Mouse (Mus musculus) lung, embryonic 16.5 days (tissue): ENCODE results near the gene Rbm44. TPM values are rescaled to one million over a fixed set of nuclear protein-coding genes. Genes with fewer than 3 reads are reported as not detected.

Source experiments
- ATAC-seq: fragments of 200-750 bp; cut with Nextera tagmentation; 2 replicates; pipeline ENCODE4 v1.8.0; 2017; ENCODE audit warnings: low read depth, mild to moderate bottlenecking, moderate library complexity
- H3K27ac ChIP-seq: fragments of 300-500 bp; sonication (generic); 2 replicates; pipeline ENCODE4 v1.5.1; 2014; ENCODE audit warnings: mild to moderate bottlenecking, control low read depth, low read length
- H3K27me3 ChIP-seq: fragments of 300-500 bp; sonication (generic); 2 replicates; pipeline ENCODE4 v1.6.1; 2014; ENCODE audit warnings: low read depth, low read length, mixed read lengths; ENCODE audit not compliant: control insufficient read depth, insufficient read depth
- H3K36me3 ChIP-seq: fragments of 300-500 bp; sonication (generic); 2 replicates; pipeline ENCODE4 v1.6.1; 2014; ENCODE audit warnings: low read length; ENCODE audit not compliant: control insufficient read depth, insufficient read depth
- H3K4me1 ChIP-seq: fragments of 300-500 bp; sonication (generic); replicated peaks from 2 replicates; pipeline ENCODE4 v1.6.1; 2014; ENCODE audit warnings: low read length, mixed read lengths; ENCODE audit not compliant: control insufficient read depth, insufficient read depth
- H3K4me2 ChIP-seq: fragments of 300-500 bp; sonication (generic); 2 replicates; pipeline ENCODE4 v1.6.1; 2014; ENCODE audit warnings: low read depth, low read length, control low read depth
- H3K4me3 ChIP-seq: fragments of 300-500 bp; sonication (generic); 2 replicates; pipeline ENCODE4 v1.5.1; 2014; ENCODE audit warnings: mild to moderate bottlenecking, low read length, control low read depth
- H3K9ac ChIP-seq: fragments of 300-500 bp; sonication (generic); 2 replicates; pipeline ENCODE4 v1.6.1; 2014; ENCODE audit warnings: low read length, control low read depth
- H3K9me3 ChIP-seq: fragments of 300-500 bp; sonication (generic); 2 replicates; pipeline ENCODE4 v1.6.1; 2016; ENCODE audit warnings: low read length; ENCODE audit not compliant: control insufficient read depth
- WGBS: fragments of 180-500 bp; shearing (Covaris S2); extraction: QIAGEN DNeasy Blood & Tissue Kit; methylation state at CpG from one replicate; pipeline ENCODE4 v1.1.7; 2014; 5-methylcytosine and 5-hydroxymethylcytosine counted together
- polyA plus RNA-seq: library from polyadenylated mRNA; unstranded; fragments of >200 nt; fragmentation: Nextera tagmentation; extraction: Ambion mirVana; gene quantifications from 2 replicates; pipeline ENCODE4 v1.2.1, GENCODE M21; 2015

Rbm44 gene
- polyA plus RNA-seq, 1 experiment from 2014 or later: 1.7 TPM

- Histone ChIP-seq H3K4me2 (peak overlapping the region; percentile 18; the same call in 1 of the 2 replicates), H3K9me3 (no peaks in the 10 kb centered on the region), H3K27me3 (peaks cover 6% of the 10 kb centered on the region; the same call in 1 of the 2 replicates), H3K9ac (no peak overlapping the region), H3K4me1 (peaks cover 22% of the 10 kb centered on the region), H3K36me3 (no peaks in the 10 kb centered on the region), H3K27ac (no peak overlapping the region), H3K4me3 (no peak overlapping the region)
- 7% methylated on average over 12 of the region's 12 CpGs for WGBS
- ATAC-seq: 0 out of 2 replicates have a peak, but pooled peaks have one; percentile 21
Measured at GRCm38 (mm10) chr1:91181784-91182450, 37.0 kb downstream of the Rbm44 start.

- no peak for ATAC-seq
- peaks cover 22% of the 10 kb centered on the region for H3K4me1 ChIP-seq
- H3K27me3 ChIP-seq: peaks cover 6% of the 10 kb centered on the region; the same call in 1 of the 2 replicates
- no peaks in the 10 kb centered on the region for H3K9me3 ChIP-seq
- H3K4me3 ChIP-seq: no peak overlapping the region
- no peak overlapping the region for H3K4me2 ChIP-seq
- WGBS: 64% methylated on average over 10 of the region's 10 CpGs
- H3K36me3 ChIP-seq: no peaks in the 10 kb centered on the region
- H3K9ac ChIP-seq: no peak overlapping the region
- H3K27ac ChIP-seq: no peak overlapping the region
Measured at GRCm38 (mm10) chr1:91183305-91183704, 38.4 kb downstream of the Rbm44 start.

- Histone ChIP-seq H3K36me3 (no peaks in the 10 kb centered on the region), H3K27me3 (no peaks in the 10 kb centered on the region), H3K4me2 (no peak overlapping the region), H3K9me3 (no peaks in the 10 kb centered on the region), H3K4me3 (no peak overlapping the region), H3K27ac (no peak overlapping the region), H3K4me1 (peaks cover 4% of the 10 kb centered on the region), H3K9ac (no peak overlapping the region)
- WGBS: 82% methylated on average over 6 of the region's 6 CpGs
- ATAC-seq: no peak
Measured at GRCm38 (mm10) chr1:91186677-91187076, 41.8 kb downstream of the Rbm44 start.

- no peaks in the 10 kb centered on the region for H3K36me3 ChIP-seq
- no peak for ATAC-seq
- no peak overlapping the region for H3K27ac ChIP-seq
- H3K4me1 ChIP-seq: peaks cover 4% of the 10 kb centered on the region; the same call in 1 of the 2 replicates
- H3K9ac ChIP-seq: no peak overlapping the region
- 85% methylated on average over 5 of the region's 5 CpGs for WGBS
- no peaks in the 10 kb centered on the region for H3K27me3 ChIP-seq
- no peak overlapping the region for H3K4me3 ChIP-seq
- H3K4me2 ChIP-seq: no peak overlapping the region
- H3K9me3 ChIP-seq: no peaks in the 10 kb centered on the region
Measured at GRCm38 (mm10) chr1:91187315-91187714, 42.4 kb downstream of the Rbm44 start.

GRCm38 (mm10) chr1:91187786-91188640 is 43.1 kb downstream of the Rbm44 start:
- Histone ChIP-seq H3K9ac (no peak overlapping the region), H3K4me1 (no peaks in the 10 kb centered on the region), H3K9me3 (no peaks in the 10 kb centered on the region), H3K36me3 (no peaks in the 10 kb centered on the region), H3K27me3 (no peaks in the 10 kb centered on the region), H3K4me2 (no peak overlapping the region), H3K4me3 (no peak overlapping the region), H3K27ac (no peak overlapping the region)
- ATAC-seq: no peak
- 77% methylated on average over 7 of the region's 7 CpGs for WGBS

- Histone ChIP-seq H3K9me3 (no peaks in the 10 kb centered on the region), H3K4me1 (no peaks in the 10 kb centered on the region), H3K36me3 (no peaks in the 10 kb centered on the region), H3K4me2 (no peak overlapping the region), H3K27me3 (no peaks in the 10 kb centered on the region), H3K9ac (no peak overlapping the region), H3K27ac (no peak overlapping the region), H3K4me3 (no peak overlapping the region)
- ATAC-seq: no peak
- 85% methylated on average over 10 of the region's 10 CpGs for WGBS
Measured at GRCm38 (mm10) chr1:91188851-91189460, 44.1 kb downstream of the Rbm44 start.

GRCm38 (mm10) chr1:91192184-91192583 is 47.3 kb downstream of the Rbm44 start:
- H3K9me3 ChIP-seq: no peaks in the 10 kb centered on the region
- no peak overlapping the region for H3K9ac ChIP-seq
- WGBS: 63% methylated on average over 8 of the region's 8 CpGs
- H3K4me1 ChIP-seq: no peaks in the 10 kb centered on the region
- ATAC-seq: no peak
- H3K27me3 ChIP-seq: no peaks in the 10 kb centered on the region
- no peak overlapping the region for H3K27ac ChIP-seq
- no peak overlapping the region for H3K4me2 ChIP-seq
- H3K36me3 ChIP-seq: no peaks in the 10 kb centered on the region
- no peak overlapping the region for H3K4me3 ChIP-seq

- H3K4me1 ChIP-seq: no peaks in the 10 kb centered on the region
- ATAC-seq: no peak
- no peaks in the 10 kb centered on the region for H3K9me3 ChIP-seq
- no peak overlapping the region for H3K4me3 ChIP-seq
- H3K4me2 ChIP-seq: no peak overlapping the region
- WGBS: 77% methylated on average over 4 of the region's 4 CpGs
- H3K9ac ChIP-seq: no peak overlapping the region
- no peaks in the 10 kb centered on the region for H3K36me3 ChIP-seq
- no peak overlapping the region for H3K27ac ChIP-seq
- no peaks in the 10 kb centered on the region for H3K27me3 ChIP-seq
Measured at GRCm38 (mm10) chr1:91193242-91193641, 48.4 kb downstream of the Rbm44 start.

- WGBS: 62% methylated on average over 4 of the region's 4 CpGs
- no peaks in the 10 kb centered on the region for H3K36me3 ChIP-seq
- H3K4me1 ChIP-seq: no peaks in the 10 kb centered on the region
- no peak overlapping the region for H3K9ac ChIP-seq
- H3K27ac ChIP-seq: no peak overlapping the region
- H3K4me2 ChIP-seq: no peak overlapping the region
- no peak overlapping the region for H3K4me3 ChIP-seq
- no peaks in the 10 kb centered on the region for H3K9me3 ChIP-seq
- no peak for ATAC-seq
- no peaks in the 10 kb centered on the region for H3K27me3 ChIP-seq
Measured at GRCm38 (mm10) chr1:91193680-91194079, 48.8 kb downstream of the Rbm44 start.
